Mouse (Mus musculus): ENCODE data around the gene Sap30bp. TPM values are rescaled to one million over a fixed set of nuclear protein-coding genes. Genes with fewer than 3 reads are reported as not detected.

Sap30bp gene
- polyA plus RNA-seq, 1 experiment from 2014 or later = 23.1 TPM

DNA sequence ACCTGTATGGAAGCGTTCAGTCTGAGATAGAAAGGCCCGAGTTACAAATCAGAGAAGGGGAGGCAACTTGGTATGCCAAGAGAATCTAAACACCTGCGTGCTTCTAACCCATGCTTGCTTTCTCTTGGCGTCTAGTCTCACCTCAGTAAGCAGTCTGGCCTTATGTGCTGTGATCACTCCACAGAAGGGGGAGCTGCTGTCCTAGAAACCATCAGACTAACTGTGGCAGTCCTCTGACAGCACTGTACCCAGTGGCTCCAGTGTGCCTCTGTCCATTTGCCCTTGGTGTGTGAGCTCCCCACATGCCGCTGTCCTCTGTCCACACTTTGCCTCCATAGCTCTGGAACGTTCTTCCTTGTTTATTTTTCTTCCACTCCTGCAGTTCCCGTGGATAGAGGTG lies 8.9 kb downstream of the Sap30bp start:
- H3K36me3 ChIP-seq = peaks cover 95% of the 10 kb centered on the region
- H3K4me3 ChIP-seq = no peak overlapping the region
- no peak overlapping the region for H3K27ac ChIP-seq
- no peak for ATAC-seq
- H3K4me2 ChIP-seq = no peak overlapping the region
- H3K4me1 ChIP-seq = peaks cover 10% of the 10 kb centered on the region
- H3K27me3 ChIP-seq (replicated peaks) = no peaks in the 10 kb centered on the region
- H3K9ac ChIP-seq = no peak overlapping the region
- H3K9me3 ChIP-seq (replicated peaks) = no peaks in the 10 kb centered on the region
- WGBS (ENCODE audit: insufficient replicate concordance) = 86% methylated on average over 7 of the region's 7 CpGs

DNA sequence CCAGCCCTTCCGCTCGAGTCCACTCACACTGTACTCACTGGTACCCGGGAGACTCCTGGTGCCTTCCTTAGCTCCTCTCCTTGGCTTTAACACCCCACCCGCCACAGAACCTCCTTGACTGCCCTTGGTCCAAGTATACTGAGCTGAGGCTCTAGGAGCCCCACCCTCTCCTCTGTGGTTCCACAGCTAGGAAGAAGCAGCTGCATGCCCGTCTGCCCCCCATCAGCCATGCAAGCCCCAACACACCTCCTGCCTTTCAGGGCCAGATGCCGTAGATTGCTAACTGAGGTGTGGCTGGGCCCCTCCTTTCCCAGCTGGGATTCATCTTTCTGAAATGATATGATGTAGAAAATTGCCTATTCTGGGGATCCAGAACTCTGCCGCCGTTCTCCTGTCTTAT lies 12.2 kb downstream of the Sap30bp start:
- H3K4me2 ChIP-seq = no peak overlapping the region
- no peak overlapping the region for H3K27ac ChIP-seq
- WGBS (ENCODE audit: insufficient replicate concordance) = 86% methylated on average over 8 of the region's 8 CpGs
- ATAC-seq = no peak
- peaks cover 95% of the 10 kb centered on the region for H3K36me3 ChIP-seq
- H3K9me3 ChIP-seq (replicated peaks) = no peaks in the 10 kb centered on the region
- H3K27me3 ChIP-seq (replicated peaks) = no peaks in the 10 kb centered on the region
- H3K4me1 ChIP-seq = peaks cover 2% of the 10 kb centered on the region
- H3K4me3 ChIP-seq = no peak overlapping the region
- H3K9ac ChIP-seq = no peak overlapping the region

DNA sequence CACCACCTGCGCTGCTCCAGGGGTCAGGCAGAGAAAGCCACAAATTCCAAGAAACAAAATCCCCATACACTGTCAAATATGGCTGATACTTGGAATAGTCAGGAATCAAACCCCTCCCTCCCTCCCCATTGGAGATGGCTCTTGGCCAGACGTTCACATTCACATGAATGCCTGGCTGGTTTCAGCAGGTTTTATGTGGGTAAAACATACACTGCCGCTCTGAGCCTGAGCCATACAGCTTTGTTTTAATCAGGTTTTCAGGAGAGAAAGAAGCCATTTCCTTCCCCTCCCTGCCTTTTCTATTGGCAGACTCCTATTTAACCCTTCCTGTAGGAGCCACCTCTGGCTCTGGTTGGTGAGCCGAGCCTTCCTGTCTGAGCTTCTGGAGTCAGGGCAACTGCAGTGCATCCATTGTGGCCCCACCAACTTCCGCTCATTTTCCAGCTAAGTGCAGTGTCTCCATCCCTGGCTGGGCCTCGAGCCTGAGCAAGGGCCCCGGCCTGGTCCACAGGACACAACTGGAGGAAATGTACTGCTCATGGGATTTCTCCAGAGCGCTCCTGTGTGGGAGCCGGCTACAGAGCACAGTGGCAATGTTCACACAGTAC lies 13.2 kb downstream of the Sap30bp start:
- Histone ChIP-seq H3K27ac (no peak overlapping the region), H3K27me3 (replicated peaks) (no peaks in the 10 kb centered on the region), H3K4me2 (no peak overlapping the region), H3K36me3 (peaks cover 95% of the 10 kb centered on the region), H3K9ac (no peak overlapping the region), H3K9me3 (replicated peaks) (no peaks in the 10 kb centered on the region), H3K4me3 (no peak overlapping the region), H3K4me1 (no peaks in the 10 kb centered on the region)
- no peak for ATAC-seq
- WGBS (ENCODE audit: insufficient replicate concordance) = 93% methylated on average over 9 of the region's 9 CpGs

DNA sequence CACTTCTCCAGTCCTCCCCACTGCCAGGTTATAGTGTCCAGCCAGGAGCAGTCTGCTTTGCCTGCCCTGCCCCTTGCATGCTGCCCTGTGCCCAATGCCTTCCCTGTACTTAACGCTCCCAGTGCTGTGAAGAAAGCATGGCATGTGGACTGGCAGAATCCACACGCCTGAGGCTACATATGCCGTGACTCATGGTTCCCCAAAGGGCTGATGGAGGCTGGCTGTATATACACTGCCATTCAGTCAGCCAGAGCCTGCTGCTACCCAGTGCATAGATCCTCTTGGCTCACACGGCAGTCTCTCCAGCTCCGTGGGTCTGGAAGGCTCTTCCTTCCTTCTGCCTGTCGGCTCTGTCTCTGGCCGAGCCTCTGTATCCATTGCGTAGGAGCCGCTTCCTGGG lies 15.2 kb downstream of the Sap30bp start:
- no peaks in the 10 kb centered on the region for H3K9me3 ChIP-seq (replicated peaks)
- H3K36me3 ChIP-seq = peaks cover 96% of the 10 kb centered on the region
- H3K27ac ChIP-seq = no peak overlapping the region
- ATAC-seq = no peak
- no peak overlapping the region for H3K4me3 ChIP-seq
- no peaks in the 10 kb centered on the region for H3K4me1 ChIP-seq
- no peaks in the 10 kb centered on the region for H3K27me3 ChIP-seq (replicated peaks)
- no peak overlapping the region for H3K9ac ChIP-seq
- no peak overlapping the region for H3K4me2 ChIP-seq
- WGBS (ENCODE audit: insufficient replicate concordance) = 90% methylated on average over 9 of the region's 9 CpGs

DNA sequence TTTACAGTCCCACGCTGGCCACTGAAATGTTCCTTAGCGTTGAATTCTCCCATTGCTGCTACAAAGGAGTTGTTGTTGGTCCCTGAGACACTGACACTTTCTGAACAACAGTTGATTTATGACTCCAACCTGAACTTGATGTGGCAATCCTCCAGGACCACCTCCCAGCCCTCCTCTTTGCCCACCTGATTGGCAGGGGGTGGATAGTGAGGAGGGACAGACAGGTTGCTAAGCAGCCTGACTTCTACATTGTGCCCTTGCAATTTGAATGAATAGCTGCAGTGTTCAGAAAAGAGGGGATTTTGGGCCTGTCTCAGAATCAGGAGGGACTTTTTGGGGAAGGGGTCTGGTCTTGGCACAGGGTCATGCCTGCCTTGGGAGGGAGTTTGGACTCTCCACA lies 17.6 kb downstream of the Sap30bp start:
- no peak overlapping the region for H3K4me2 ChIP-seq
- H3K4me3 ChIP-seq = no peak overlapping the region
- H3K36me3 ChIP-seq = peaks cover 98% of the 10 kb centered on the region
- H3K4me1 ChIP-seq = peaks cover 10% of the 10 kb centered on the region
- no peaks in the 10 kb centered on the region for H3K27me3 ChIP-seq (replicated peaks)
- no peak overlapping the region for H3K9ac ChIP-seq
- ATAC-seq = no peak
- H3K9me3 ChIP-seq (replicated peaks) = no peaks in the 10 kb centered on the region
- 90% methylated on average over 2 of the region's 2 CpGs for WGBS (ENCODE audit: insufficient replicate concordance)
- no peak overlapping the region for H3K27ac ChIP-seq

DNA sequence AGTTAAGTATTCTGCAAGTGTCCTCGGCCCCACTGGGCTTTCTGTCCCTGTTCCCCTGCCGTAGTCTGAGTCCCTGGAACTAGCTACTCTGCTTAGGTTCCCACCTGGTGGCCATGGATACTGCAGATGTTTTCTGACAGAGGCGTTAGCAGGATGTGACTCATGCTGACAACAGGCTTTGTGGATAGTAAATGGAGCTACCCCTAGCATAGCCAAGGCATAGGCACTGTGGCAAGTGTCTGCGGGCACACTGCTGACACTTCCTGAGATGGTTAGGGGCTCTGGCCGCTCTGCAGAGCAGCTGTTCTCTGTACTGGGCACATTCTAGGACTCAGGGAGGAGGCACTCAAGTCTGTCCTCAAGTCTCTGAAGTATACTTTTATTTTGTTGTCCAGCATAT lies 21.6 kb downstream of the Sap30bp start:
- no peaks in the 10 kb centered on the region for H3K27me3 ChIP-seq (replicated peaks)
- 72% methylated on average over 5 of the region's 5 CpGs for WGBS (ENCODE audit: insufficient replicate concordance)
- H3K9me3 ChIP-seq (replicated peaks) = no peaks in the 10 kb centered on the region
- no peak for ATAC-seq
- H3K4me3 ChIP-seq = no peak overlapping the region
- H3K9ac ChIP-seq = no peak overlapping the region
- H3K4me2 ChIP-seq = no peak overlapping the region
- H3K27ac ChIP-seq = no peak overlapping the region
- H3K4me1 ChIP-seq = peaks cover 10% of the 10 kb centered on the region
- H3K36me3 ChIP-seq = peaks cover 94% of the 10 kb centered on the region

DNA sequence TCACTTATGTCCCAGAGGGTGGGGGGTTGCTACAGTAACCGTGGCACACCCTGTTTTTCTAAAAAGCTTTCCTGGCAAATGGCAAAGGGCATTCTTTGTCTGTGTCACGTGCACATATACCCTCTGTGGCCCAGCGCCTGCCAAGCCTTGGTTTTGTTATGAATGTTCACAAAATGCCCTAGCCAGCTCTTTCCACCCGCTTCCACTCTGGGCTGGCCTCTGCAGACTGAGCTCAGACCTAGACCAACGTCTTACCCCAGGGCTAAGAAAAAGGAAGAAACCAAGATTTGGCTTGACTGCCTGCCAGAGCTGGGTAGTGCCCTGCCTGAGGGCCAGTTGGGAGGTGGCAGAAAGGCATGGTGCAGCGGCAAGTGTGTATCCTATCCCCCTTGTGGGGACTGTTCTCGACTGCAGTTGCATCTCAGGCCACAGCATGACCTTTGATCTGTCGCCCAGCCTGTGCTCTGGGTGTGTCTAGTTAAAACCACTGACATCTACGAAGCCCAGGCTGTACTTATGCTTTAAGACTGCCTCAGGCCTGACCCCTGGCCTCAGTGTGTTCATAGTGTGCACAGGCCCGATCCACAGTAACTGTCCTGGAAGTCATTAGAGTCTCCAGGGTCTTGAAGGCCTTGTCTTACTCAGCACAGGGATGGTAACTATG lies 22.2 kb downstream of the Sap30bp start:
- Histone ChIP-seq H3K9ac (no peak overlapping the region), H3K27ac (no peak overlapping the region; the same call in 1 of the 2 replicates), H3K4me2 (no peak overlapping the region), H3K4me1 (peaks cover 10% of the 10 kb centered on the region), H3K4me3 (no peak overlapping the region), H3K9me3 (replicated peaks) (no peaks in the 10 kb centered on the region), H3K27me3 (replicated peaks) (no peaks in the 10 kb centered on the region), H3K36me3 (peaks cover 94% of the 10 kb centered on the region)
- ATAC-seq = no peak
- WGBS (ENCODE audit: insufficient replicate concordance) = 75% methylated on average over 10 of the region's 10 CpGs

DNA sequence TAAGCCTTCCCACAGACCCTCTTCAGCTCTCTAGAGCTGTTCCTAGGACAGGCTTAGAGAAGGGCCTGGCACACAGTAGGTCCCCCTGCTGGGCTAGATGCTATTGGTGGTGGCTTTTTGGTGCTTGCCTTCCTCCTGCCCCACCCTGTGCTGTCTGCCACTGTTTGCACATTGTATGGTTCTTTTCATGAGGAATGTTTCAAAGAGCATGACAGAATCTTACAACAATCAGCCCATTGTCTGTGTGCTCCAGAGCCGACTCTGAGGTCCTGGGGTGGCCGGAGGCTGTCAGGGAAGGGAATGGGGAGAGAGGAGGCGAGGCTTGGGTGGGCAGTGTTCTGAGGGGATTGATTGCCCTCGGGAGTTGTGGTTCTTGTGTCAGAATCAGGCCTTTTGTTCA lies 23.4 kb downstream of the Sap30bp start:
- H3K36me3 ChIP-seq = peaks cover 94% of the 10 kb centered on the region
- ATAC-seq = no peak
- WGBS (ENCODE audit: insufficient replicate concordance) = 81% methylated on average over 4 of the region's 4 CpGs

DNA sequence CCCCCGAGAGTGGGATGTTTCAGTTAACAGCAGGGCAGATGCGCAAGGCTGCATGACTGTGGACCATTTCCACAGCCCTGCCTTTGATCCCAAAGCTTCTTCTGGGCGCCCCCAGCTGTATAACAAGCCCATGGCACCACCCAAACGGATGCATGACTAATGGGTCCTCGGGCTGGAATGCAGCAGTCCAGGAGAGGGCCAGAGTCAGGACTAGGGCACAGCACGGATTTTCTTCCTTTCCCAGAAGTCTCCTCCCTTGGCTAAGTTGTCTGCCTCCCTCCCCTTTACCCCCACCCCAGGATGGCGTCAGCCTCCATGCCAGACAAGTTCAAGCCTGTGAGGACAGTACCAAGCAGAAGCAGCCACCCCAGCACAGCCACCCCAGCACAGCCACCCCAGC lies 24.9 kb downstream of the Sap30bp start:
- H3K27ac ChIP-seq = no peak overlapping the region
- H3K27me3 ChIP-seq (replicated peaks) = no peaks in the 10 kb centered on the region
- H3K36me3 ChIP-seq = peaks cover 94% of the 10 kb centered on the region
- no peak for ATAC-seq
- no peaks in the 10 kb centered on the region for H3K9me3 ChIP-seq (replicated peaks)
- no peak overlapping the region for H3K4me2 ChIP-seq
- no peak overlapping the region for H3K4me3 ChIP-seq
- H3K4me1 ChIP-seq = peaks cover 10% of the 10 kb centered on the region
- H3K9ac ChIP-seq = no peak overlapping the region
- 78% methylated on average over 7 of the region's 7 CpGs for WGBS (ENCODE audit: insufficient replicate concordance)

More for the DNA sequence above, 23.4 kb downstream of the Sap30bp start:
- Histone ChIP-seq H3K27me3 (replicated peaks) (no peaks in the 10 kb centered on the region), H3K27ac (no peak overlapping the region), H3K9ac (no peak overlapping the region), H3K9me3 (replicated peaks) (no peaks in the 10 kb centered on the region), H3K4me2 (no peak overlapping the region), H3K4me1 (peaks cover 10% of the 10 kb centered on the region), H3K4me3 (no peak overlapping the region)

DNA sequence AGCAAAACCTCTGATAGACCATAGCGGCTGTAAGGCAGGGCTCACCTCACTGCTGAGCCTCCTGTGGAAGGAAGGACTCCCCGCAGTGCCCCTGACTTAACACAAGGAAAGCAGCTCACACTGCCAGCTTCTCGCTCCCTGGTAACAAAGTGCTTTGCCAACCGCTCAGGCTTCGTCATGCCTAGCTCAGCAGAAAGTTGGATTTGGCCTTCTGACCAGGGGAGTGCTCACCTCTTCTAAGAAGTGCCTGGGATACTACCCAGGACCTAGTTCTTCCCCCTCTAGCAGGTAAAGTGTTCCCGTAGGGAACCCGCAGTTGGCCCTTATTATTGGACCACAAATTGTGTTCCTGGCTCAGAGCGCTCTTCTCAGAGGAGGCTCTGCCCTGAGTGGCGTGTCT lies 25.9 kb downstream of the Sap30bp start:
- no peak overlapping the region for H3K4me2 ChIP-seq
- no peaks in the 10 kb centered on the region for H3K9me3 ChIP-seq (replicated peaks)
- H3K9ac ChIP-seq = no peak overlapping the region
- peaks cover 94% of the 10 kb centered on the region for H3K36me3 ChIP-seq
- no peak for ATAC-seq
- H3K27me3 ChIP-seq (replicated peaks) = no peaks in the 10 kb centered on the region
- peaks cover 13% of the 10 kb centered on the region for H3K4me1 ChIP-seq
- H3K4me3 ChIP-seq = no peak overlapping the region
- no peak overlapping the region for H3K27ac ChIP-seq
- 90% methylated on average over 9 of the region's 9 CpGs for WGBS (ENCODE audit: insufficient replicate concordance)

DNA sequence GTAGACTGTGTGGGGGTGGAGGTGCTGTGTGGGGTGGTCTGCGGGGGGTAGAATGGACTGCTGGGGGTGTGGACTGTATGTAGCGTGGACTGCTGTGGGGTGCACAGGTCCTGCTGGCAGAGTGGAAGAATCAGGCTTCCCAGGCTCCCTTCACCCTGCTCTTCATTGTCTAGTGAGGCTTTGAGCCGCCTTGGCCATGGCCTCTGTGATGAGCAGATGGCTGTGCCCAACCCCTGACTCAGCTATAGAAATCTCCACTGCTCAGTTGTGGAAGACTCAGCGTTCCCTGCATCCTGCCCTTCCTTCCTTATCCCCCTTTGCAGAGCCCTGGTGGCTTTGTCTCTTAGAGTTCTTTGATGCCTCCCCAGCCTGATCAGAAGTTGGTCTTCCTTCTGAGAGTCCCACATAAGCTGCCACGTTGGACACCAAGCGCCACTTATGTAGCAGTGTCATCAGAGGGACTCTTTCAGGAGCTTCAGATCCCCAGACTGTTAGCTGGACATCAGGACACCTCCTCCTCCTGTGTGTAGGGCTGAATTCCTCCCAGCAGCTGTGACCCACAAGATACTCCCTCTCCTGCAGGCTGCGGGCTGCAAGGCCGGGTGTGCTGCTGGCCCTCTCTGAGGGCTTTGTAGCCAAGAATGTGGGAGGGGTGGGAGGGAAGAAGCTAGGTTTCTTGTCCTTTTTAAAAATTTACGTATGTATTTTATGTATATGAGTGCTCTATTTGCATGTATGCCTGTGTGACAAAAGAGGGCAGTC lies 29.8 kb downstream of the Sap30bp start:
- Histone ChIP-seq H3K27me3 (replicated peaks) (no peaks in the 10 kb centered on the region), H3K9me3 (replicated peaks) (no peaks in the 10 kb centered on the region), H3K9ac (no peak overlapping the region), H3K36me3 (peaks cover 91% of the 10 kb centered on the region), H3K27ac (no peak overlapping the region), H3K4me3 (no peak overlapping the region), H3K4me2 (no peak overlapping the region), H3K4me1 (peaks cover 22% of the 10 kb centered on the region)
- WGBS (ENCODE audit: insufficient replicate concordance) = 85% methylated on average over 9 of the region's 9 CpGs
- ATAC-seq = no peak

DNA sequence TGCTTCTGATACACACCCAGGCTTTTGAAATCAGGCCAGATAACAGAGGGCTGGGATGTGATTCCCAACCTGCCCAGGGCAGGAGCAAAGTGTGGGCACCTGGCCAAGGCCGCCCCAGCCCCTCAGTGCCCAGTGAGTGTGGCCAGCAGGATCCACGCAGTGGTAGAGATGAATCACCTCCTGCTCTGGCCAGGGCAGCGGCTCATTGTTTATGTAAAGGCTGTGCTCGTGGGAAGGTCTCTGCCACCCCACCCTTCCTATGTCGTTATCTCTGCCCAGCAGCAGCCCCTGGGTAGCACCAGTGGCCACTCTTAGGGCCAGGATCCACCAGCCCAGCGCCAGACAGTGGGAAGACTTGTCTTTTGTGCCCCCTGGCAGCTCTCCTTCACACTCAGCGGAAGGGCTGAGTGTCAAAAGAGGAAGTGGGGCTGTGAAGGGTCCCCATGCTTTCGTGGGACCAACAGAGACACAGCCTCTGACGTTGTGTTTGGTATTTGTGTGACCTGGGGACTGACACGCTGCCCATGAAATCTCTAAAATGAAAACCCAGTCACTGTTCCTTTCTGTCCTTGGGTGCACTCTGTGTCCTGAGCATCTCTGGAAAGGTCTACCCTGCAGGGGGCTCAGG lies 32.0 kb downstream of the Sap30bp start:
- WGBS (ENCODE audit: insufficient replicate concordance) = 35% methylated on average over 10 of the region's 10 CpGs
- peaks cover 32% of the 10 kb centered on the region for H3K4me1 ChIP-seq
- H3K36me3 ChIP-seq = peaks cover 71% of the 10 kb centered on the region
- H3K4me2 ChIP-seq = no peak overlapping the region
- ATAC-seq = peak; percentile 57
- H3K9ac ChIP-seq = 0 out of 2 replicates have a peak overlapping the region, but pooled peaks have one; percentile 12
- H3K9me3 ChIP-seq (replicated peaks) = no peaks in the 10 kb centered on the region
- no peak overlapping the region for H3K4me3 ChIP-seq
- H3K27me3 ChIP-seq (replicated peaks) = no peaks in the 10 kb centered on the region
- H3K27ac ChIP-seq = 0 out of 2 replicates have a peak overlapping the region, but pooled peaks have one; percentile 15

Measured in liver, embryonic 12.5 days (tissue).